Mouse (Mus musculus) CH12.LX (cell line): ENCODE measurements around the gene Schip1. TPM values are rescaled to one million over a fixed set of nuclear protein-coding genes. Genes with fewer than 3 reads are reported as not detected.

Experiments
- DNase-seq: peaks from one replicate; pipeline ENCODE4 v3.0.0-alpha.2; 2013; ENCODE audit errors: extremely low read depth
- H3K27ac ChIP-seq: 2 replicates; pipeline ENCODE4 v1.5.1; 2012; ENCODE audit warnings: low read depth, mild to moderate bottlenecking, control low read depth, moderate library complexity; ENCODE audit not compliant: insufficient read depth
- H3K27me3 ChIP-seq: replicated peaks from 2 replicates; pipeline ENCODE3; 2012; ENCODE audit warnings: inconsistent platforms
- H3K36me3 ChIP-seq, 2 experiments: replicated peaks in 1 of 2; 2 replicates each; pipeline versions ENCODE3 to v1.6.1; 2012; ENCODE audit warnings: inconsistent platforms in 1 of 2, low read length in 1 of 2, mild to moderate bottlenecking in 1 of 2, mixed read lengths in 1 of 2, moderate library complexity in 1 of 2; ENCODE audit not compliant: control insufficient read depth in 1 of 2, insufficient read depth in 1 of 2
- H3K4me1 ChIP-seq, 2 experiments: 2 replicates each; pipeline ENCODE4 v1.6.1; 2012; ENCODE audit warnings: inconsistent platforms in 1 of 2, moderate library complexity in 1 of 2; ENCODE audit not compliant: insufficient read depth in 2 of 2, control insufficient read depth in 1 of 2
- H3K4me2 ChIP-seq: 2 replicates; pipeline ENCODE4 v1.6.1; 2012; ENCODE audit warnings: low read depth, mild to moderate bottlenecking, control low read depth; ENCODE audit not compliant: poor library complexity, insufficient read depth, severe bottlenecking
- H3K4me3 ChIP-seq, 3 experiments: fragments of 150-350 bp in 1 of 3; sonication (generic) in 1 of 3; replicated peaks in 1 of 3; 2 replicates each; pipeline versions ENCODE3 to v1.5.1; 2011 to 2012; ENCODE audit warnings: low read depth in 2 of 3, low read length in 2 of 3, mild to moderate bottlenecking in 2 of 3, moderate library complexity in 2 of 3, control low read depth in 1 of 3, improper control_type of control experiment in 1 of 3, inconsistent platforms in 1 of 3, mixed read lengths in 1 of 3; ENCODE audit not compliant: poor library complexity in 1 of 3
- H3K79me2 ChIP-seq: replicated peaks from 2 replicates; pipeline ENCODE4 v1.6.1; 2012; ENCODE audit warnings: mild to moderate bottlenecking, moderate library complexity; ENCODE audit not compliant: control insufficient read depth, poor library complexity, insufficient read depth, severe bottlenecking; ENCODE audit errors: extremely low read depth
- H3K9ac ChIP-seq: 2 replicates; pipeline ENCODE4 v1.6.1; 2012; ENCODE audit warnings: low read depth, mild to moderate bottlenecking, control low read depth, moderate library complexity; ENCODE audit not compliant: insufficient read depth
- H3K9me3 ChIP-seq: replicated peaks from 2 replicates; pipeline ENCODE3; 2012; ENCODE audit warnings: low read length, inconsistent platforms, mixed read lengths
- BHLHE40 ChIP-seq: IDR thresholded peaks from 2 replicates; pipeline ENCODE4 v1.6.1; 2011; ENCODE audit warnings: mild to moderate bottlenecking, low read depth, low read length, improper control_type of control experiment
- CTCF ChIP-seq, 2 experiments: IDR thresholded peaks in 1 of 2; conservative IDR thresholded peaks in 1 of 2; 2 replicates each; pipeline ENCODE4 v1.5.1; 2011 to 2012; ENCODE audit warnings: low read depth in 2 of 2, low read length in 2 of 2, improper control_type of control experiment in 1 of 2, inconsistent platforms in 1 of 2, mild to moderate bottlenecking in 1 of 2, moderate library complexity in 1 of 2
- ELF1 ChIP-seq: IDR thresholded peaks from 2 replicates; pipeline ENCODE4 v1.6.1; 2014; ENCODE audit warnings: low read depth, mild to moderate bottlenecking, inconsistent platforms, low read length, improper control_type of control experiment
- JUND ChIP-seq: conservative IDR thresholded peaks from 2 replicates; pipeline ENCODE4 v1.6.1; 2011; ENCODE audit warnings: low read depth, low read length, improper control_type of control experiment
- KAT2A ChIP-seq: IDR thresholded peaks from 2 replicates; pipeline ENCODE4 v1.6.1; 2012; ENCODE audit warnings: low read length, improper control_type of control experiment, inconsistent platforms; ENCODE audit not compliant: insufficient replicate concordance
- MYC ChIP-seq: IDR thresholded peaks from 2 replicates; pipeline ENCODE4 v1.6.1; 2011; ENCODE audit warnings: low read depth, mild to moderate bottlenecking, improper control_type of control experiment, low read length
- NRF1 ChIP-seq: IDR thresholded peaks from 2 replicates; pipeline ENCODE4 v1.6.1; 2014; ENCODE audit warnings: low read depth, mild to moderate bottlenecking, inconsistent platforms, low read length, improper control_type of control experiment, moderate library complexity
- POLR2AphosphoS2 ChIP-seq: IDR thresholded peaks from 2 replicates; pipeline ENCODE4 v1.6.1; 2011; ENCODE audit warnings: low read depth, low read length, improper control_type of control experiment
- RAD21 ChIP-seq: IDR thresholded peaks from 2 replicates; pipeline ENCODE4 v1.6.1; 2011; ENCODE audit warnings: low read depth, mild to moderate bottlenecking, low read length, improper control_type of control experiment, moderate library complexity
- TBP ChIP-seq: conservative IDR thresholded peaks from 2 replicates; pipeline ENCODE4 v1.6.1; 2011; ENCODE audit warnings: low read depth, low read length, improper control_type of control experiment
- ZKSCAN1 ChIP-seq: IDR thresholded peaks from 2 replicates; pipeline ENCODE4 v1.6.1; 2012; ENCODE audit warnings: low read depth, inconsistent platforms, low read length, improper control_type of control experiment, borderline replicate concordance
- ZNF384 ChIP-seq: IDR thresholded peaks from 2 replicates; pipeline ENCODE4 v1.6.1; 2012; ENCODE audit warnings: low read depth, low read length, improper control_type of control experiment, inconsistent platforms
- dilution Hi-C: fragments of 300-500 bp; cut with MboI; formaldehyde crosslinking; loops from 2 replicates; pipeline ENCODE4 v1.14.3; 2020; ENCODE audit warnings: low sequenced_read_pairs; ENCODE audit not compliant: extremely low pct_unique_long_range_greater_than_20kb, extremely low pct_ligation_motif_present
- in situ Hi-C: fragments of 300-500 bp; cut with MboI; formaldehyde crosslinking; loops from 3 replicates; pipeline ENCODE4 v1.14.3; 2019; ENCODE audit warnings: low sequenced_read_pairs, low pct_ligation_motif_present, low pct_unique_long_range_greater_than_20kb, mixed read lengths
- polyA plus RNA-seq: library from polyadenylated mRNA; unstranded; fragments of >175 nt; gene quantifications from 2 replicates; pipeline ENCODE4 v1.2.1, GENCODE M21; 2012; ENCODE audit warnings: low read depth; ENCODE audit not compliant: insufficient read length
- total RNA-seq, 2 experiments: library from RNA; depleted of rRNA; stranded (reverse); fragments of 300-350 nt in 1 of 2; fragments of >200 nt in 1 of 2; gene quantifications; 2 replicates each; pipeline ENCODE4 v1.2.3; 2012 to 2014

The Schip1 gene
- total and polyA plus RNA-seq, 3 experiments, result 0.25 to 0.36 TPM; not detected in 1

- no peak for DNase-seq
- Histone ChIP-seq H3K79me2 (no peaks in the 10 kb centered on the region), H3K27ac (no peak overlapping the region), H3K4me3 (no peak overlapping the region), H3K36me3 (no peaks in the 10 kb centered on the region), H3K4me1 (peaks cover 7 to 19% of the 10 kb centered on the region in 2 experiments)
- dilution Hi-C loops (no loop called here), in situ Hi-C loops (loop anchor here (10.0 kb wide), 1 partner anchor 332 kb away; no protein-coding TSS in a partner anchor)
- no peak for TF ChIP-seq CTCF (conservative IDR thresholded peaks at IDR 0.05 in 1 of 2, IDR thresholded peaks at IDR 0.05 in 1 of 2; ENCODE audit: low read depth in 2 of 2, low read length in 2 of 2)
- no peak for TF ChIP-seq ZNF384
- no peak for TF ChIP-seq POLR2AphosphoS2
- no peak for TF ChIP-seq JUND
- no peak for TF ChIP-seq ELF1
- no peak for TF ChIP-seq KAT2A
- no peak for TF ChIP-seq MYC
- TF ChIP-seq RAD21, result no peak
- TF ChIP-seq, all 38 proteins: peak for 0
- H3K9ac ChIP-seq, result no peak overlapping the region
- H3K4me2 ChIP-seq, result no peak overlapping the region
- H3K9me3 ChIP-seq, result no peaks in the 10 kb centered on the region
- no peaks in the 10 kb centered on the region for H3K27me3 ChIP-seq
Measured at GRCm38 (mm10) chr3:68623036-68623435, 558.4 kb downstream of the Schip1 start.

DNA sequence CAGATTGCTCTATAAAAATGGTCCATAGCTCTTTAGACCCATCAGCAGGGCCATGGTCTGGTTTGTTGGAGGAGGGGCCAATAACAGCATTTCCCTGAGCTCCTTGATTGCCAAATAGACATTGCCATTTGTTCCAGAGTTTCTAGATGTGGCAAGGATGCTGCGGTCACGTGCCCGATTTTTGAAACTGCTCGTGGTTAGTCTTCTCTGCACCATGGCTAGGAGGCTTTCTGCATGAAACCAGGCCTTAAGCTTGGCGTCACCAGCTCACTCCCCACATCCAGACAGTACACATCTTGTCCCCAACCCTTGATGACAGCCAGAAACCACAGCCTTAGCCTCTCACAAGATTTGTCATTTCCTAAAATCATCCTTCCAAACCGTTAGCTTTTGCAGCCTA is 559.9 kb downstream of the Schip1 start:
- H3K79me2 ChIP-seq, result no peaks in the 10 kb centered on the region

GRCm38 (mm10) chr3:68630261-68630660 is 565.7 kb downstream of the Schip1 start:
- Histone ChIP-seq H3K27me3 (no peaks in the 10 kb centered on the region), H3K79me2 (no peaks in the 10 kb centered on the region), H3K4me3 (no peak overlapping the region), H3K9ac (no peak overlapping the region), H3K27ac (no peak overlapping the region), H3K4me1 (peaks cover 5 to 16% of the 10 kb centered on the region in 2 experiments), H3K36me3 (no peaks in the 10 kb centered on the region)
- no peak for DNase-seq
- no peak for TF ChIP-seq TBP
- TF ChIP-seq ZKSCAN1, result no peak
- TF ChIP-seq, all 38 proteins: peak for 0
- no peak overlapping the region for H3K4me2 ChIP-seq
- dilution Hi-C loops (no loop called here), in situ Hi-C loops (no loop called here)
- H3K9me3 ChIP-seq, result no peaks in the 10 kb centered on the region

More for the DNA sequence above, 559.9 kb downstream of the Schip1 start:
- Histone ChIP-seq H3K27ac (no peak overlapping the region), H3K4me3 (no peak overlapping the region), H3K36me3 (no peaks in the 10 kb centered on the region), H3K9ac (no peak overlapping the region), H3K4me1 (peaks cover 3 to 19% of the 10 kb centered on the region in 2 experiments; a peak in 3 of 4 replicates), H3K9me3 (no peaks in the 10 kb centered on the region), H3K4me2 (no peak overlapping the region), H3K27me3 (no peaks in the 10 kb centered on the region)
- in situ Hi-C loops, result loop anchor here (10.0 kb wide), 1 partner anchor 330 kb away; no protein-coding TSS in a partner anchor
- DNase-seq, result no peak
- dilution Hi-C loops, result no loop called here
- peak; percentile 26; the same call in 1 of the 2 replicates for TF ChIP-seq BHLHE40
- no peak for TF ChIP-seq NRF1
